Mouse (Mus musculus) effector memory CD4-positive, alpha-beta T cell, adult 5 months (primary cell): ENCODE measurements around the gene B230104I21Rik. TPM values are rescaled to one million over a fixed set of nuclear protein-coding genes. Genes with fewer than 3 reads are reported as not detected.

Source experiments
- polyA plus RNA-seq: library from polyadenylated mRNA; unstranded; fragments of 100-300 nt; shearing (Covaris generic); gene quantifications from one replicate; pipeline ENCODE4 v1.2.1, GENCODE M21; 2017

B230104I21Rik gene
- not detected for polyA plus RNA-seq

DNA sequence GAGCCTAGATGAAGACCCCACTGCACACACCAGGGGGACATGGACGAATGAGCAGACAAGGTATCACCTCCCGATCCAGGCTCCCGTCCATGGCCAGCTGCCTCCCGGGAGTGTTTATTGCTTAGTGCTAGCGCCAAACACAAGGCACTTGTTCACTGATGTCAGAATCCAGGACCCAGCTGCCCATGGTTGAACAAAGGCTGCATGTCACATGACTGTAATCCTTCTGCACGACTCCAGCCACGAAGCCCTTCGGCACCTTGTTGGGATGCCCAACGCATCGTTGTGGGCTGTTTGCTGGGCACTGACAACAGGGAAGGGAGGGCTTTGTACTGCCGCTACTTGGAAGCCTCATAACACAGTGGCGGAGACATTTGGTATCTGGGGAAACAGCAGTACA lies at the start of gene B230104I21Rik:
Gene B230104I21Rik, plus strand, starts transcription at position 367 of the 400 bp plus-strand sequence.

DNA sequence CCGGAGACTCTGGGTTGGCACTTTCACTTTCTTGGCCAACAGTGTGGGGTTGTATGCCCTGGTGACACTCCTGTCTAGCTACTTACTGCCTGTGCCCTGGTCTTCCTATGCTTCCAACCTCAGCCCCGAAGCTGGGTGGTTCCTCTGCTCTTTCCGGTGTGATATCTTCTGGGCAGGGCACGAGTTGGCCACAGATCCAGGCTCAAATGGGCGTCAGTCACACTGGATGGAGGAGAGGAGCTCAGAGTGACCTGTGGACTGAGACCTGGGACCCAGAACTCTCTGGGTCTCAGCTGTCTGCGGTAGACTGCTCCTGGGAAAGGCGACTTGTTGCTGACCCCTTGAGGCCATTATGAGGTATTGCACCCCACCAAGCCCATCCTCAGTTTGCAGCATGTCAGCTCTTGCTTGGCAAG lies 34.5 kb upstream of the B230104I21Rik start, which contains the start of gene Arhgef16:
Gene Arhgef16, minus strand, starts transcription at position 211 of the 416 bp plus-strand sequence.

Other genes with a start within 250 kb of the B230104I21Rik start
- gene Trp73, start 195.9 kb upstream of the B230104I21Rik start, polyA plus RNA-seq: not detected
- 22.2 TPM for gene Wrap73, start 193.8 kb upstream of the B230104I21Rik start, polyA plus RNA-seq
- gene Tprgl, start 175.5 kb upstream of the B230104I21Rik start, polyA plus RNA-seq: 356 TPM
- gene Megf6, start 165.4 kb upstream of the B230104I21Rik start, polyA plus RNA-seq: not detected
- not detected for gene Arhgef16, start 34.5 kb upstream of the B230104I21Rik start, polyA plus RNA-seq